Mouse (Mus musculus) limb, embryonic 14.5 days (tissue): ENCODE measurements at regions not wholly inside any gene's neighbourhood (a gene's known extent, or its start where the extent isn't known, plus 50 kb on each side); places are given as distances from the start of the nearest gene placed in this dataset.

Experiments used
- ATAC-seq: fragments of 200-750 bp; cut with Nextera tagmentation; 2 replicates; pipeline ENCODE4 v1.8.0; 2017; ENCODE audit warnings: low read depth, moderate number of reproducible peaks, moderate TSS enrichment; ENCODE audit not compliant: low FRiP score
- DNase-seq: peaks from one replicate; pipeline ENCODE4 v3.0.0-alpha.2; 2015; ENCODE audit warnings: low spot score
- H3K27ac ChIP-seq: fragments of 300-500 bp; sonication (generic); replicated peaks from 2 replicates; pipeline ENCODE4 v1.5.1; 2014; ENCODE audit warnings: low read depth, mild to moderate bottlenecking, low read length, moderate library complexity, mixed read lengths
- H3K27me3 ChIP-seq: fragments of 300-500 bp; sonication (generic); 2 replicates; pipeline ENCODE4 v1.6.1; 2014; ENCODE audit warnings: low read length, mixed read lengths; ENCODE audit not compliant: control insufficient read depth, insufficient read depth
- H3K36me3 ChIP-seq: fragments of 300-500 bp; sonication (generic); 2 replicates; pipeline ENCODE4 v1.6.1; 2014; ENCODE audit warnings: mild to moderate bottlenecking, low read length, moderate library complexity, mixed read lengths; ENCODE audit not compliant: control insufficient read depth, insufficient read depth
- H3K4me1 ChIP-seq: fragments of 300-500 bp; sonication (generic); 2 replicates; pipeline ENCODE4 v1.6.1; 2014; ENCODE audit warnings: antibody characterized with exemption, low read length, mixed read lengths; ENCODE audit not compliant: control insufficient read depth, insufficient read depth
- H3K4me2 ChIP-seq: fragments of 300-500 bp; sonication (generic); replicated peaks from 2 replicates; pipeline ENCODE4 v1.6.1; 2014; ENCODE audit warnings: low read depth, mild to moderate bottlenecking, low read length, moderate library complexity; ENCODE audit not compliant: severe bottlenecking
- H3K4me3 ChIP-seq: fragments of 300-500 bp; sonication (generic); replicated peaks from 2 replicates; pipeline ENCODE4 v1.5.1; 2014; ENCODE audit warnings: low read length
- H3K9ac ChIP-seq: fragments of 300-500 bp; sonication (generic); 2 replicates; pipeline ENCODE4 v1.6.1; 2014; ENCODE audit warnings: mild to moderate bottlenecking, low read depth, low read length, moderate library complexity; ENCODE audit not compliant: severe bottlenecking
- H3K9me3 ChIP-seq: fragments of 300-500 bp; sonication (generic); 2 replicates; pipeline ENCODE4 v1.6.1; 2016; ENCODE audit warnings: low read length; ENCODE audit not compliant: control insufficient read depth
- POLR2A ChIP-seq: fragments of 200-500 bp; IDR thresholded peaks from 2 replicates; pipeline ENCODE4 v1.8.0; 2012; ENCODE audit warnings: inconsistent platforms, mild to moderate bottlenecking, moderate library complexity, borderline replicate concordance; ENCODE audit not compliant: insufficient read depth, insufficient read length; ENCODE audit errors: extremely low read depth
- WGBS: fragments of 180-500 bp; shearing (Covaris S2); extraction: QIAGEN DNeasy Blood & Tissue Kit; methylation state at CpG from one replicate; pipeline ENCODE4 v1.1.7; 2014; 5-methylcytosine and 5-hydroxymethylcytosine counted together

DNA sequence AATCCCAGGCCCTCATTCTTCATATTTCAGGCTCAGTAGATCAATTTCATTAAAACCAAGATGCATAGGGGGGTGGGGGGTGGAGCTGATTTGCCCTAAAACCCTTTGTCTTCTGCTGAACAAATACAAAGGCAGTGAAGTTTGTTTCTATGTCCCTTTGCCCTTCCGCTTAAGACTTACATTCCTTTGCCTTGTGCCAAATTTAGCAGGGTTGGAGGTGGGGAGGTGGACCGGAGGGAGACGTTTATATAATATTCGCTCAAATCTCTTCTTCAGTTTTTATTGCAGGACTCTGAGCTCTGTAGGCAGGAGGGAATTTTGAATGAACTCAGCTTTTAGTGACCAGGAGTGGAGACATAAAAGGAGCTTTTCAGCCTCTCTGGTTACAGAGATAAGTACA lies 258.8 kb downstream of the Fzd1 start:
- no peak for DNase-seq
- H3K9me3 ChIP-seq = no peaks in the 10 kb centered on the region
- no peak overlapping the region for H3K27ac ChIP-seq
- H3K27me3 ChIP-seq = no peaks in the 10 kb centered on the region
- 21% methylated on average over 4 of the region's 4 CpGs for WGBS
- no peak for TF ChIP-seq POLR2A
- H3K4me2 ChIP-seq = no peak overlapping the region
- no peak overlapping the region for H3K4me3 ChIP-seq
- peaks cover 27% of the 10 kb centered on the region for H3K4me1 ChIP-seq
- H3K9ac ChIP-seq = no peak overlapping the region
- H3K36me3 ChIP-seq = no peaks in the 10 kb centered on the region
- no peak for ATAC-seq

DNA sequence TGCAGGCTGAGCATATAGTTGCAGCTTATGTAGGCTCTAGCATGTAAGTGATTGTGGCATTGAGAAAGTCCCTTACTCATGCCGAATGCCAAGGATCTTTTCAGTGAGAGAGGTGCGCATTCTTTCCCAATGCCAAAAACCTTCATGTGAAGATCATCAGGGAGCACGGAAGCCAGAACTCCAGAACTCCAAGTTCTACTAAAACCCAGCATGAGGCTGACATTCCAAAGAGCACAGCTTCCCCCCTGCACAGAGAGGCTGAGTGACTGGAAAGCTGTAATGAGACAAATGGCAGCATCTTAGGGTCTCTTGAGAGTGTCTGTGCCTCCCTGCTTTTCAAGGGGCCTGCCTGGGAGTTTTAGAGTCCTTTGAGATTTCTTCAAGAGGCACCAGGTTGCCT lies 259.4 kb downstream of the Fzd1 start:
- no peak for DNase-seq
- H3K4me3 ChIP-seq = no peak overlapping the region
- ATAC-seq = no peak
- no peak overlapping the region for H3K9ac ChIP-seq
- 72% methylated on average over 3 of the region's 3 CpGs for WGBS
- TF ChIP-seq POLR2A = no peak
- H3K4me1 ChIP-seq = peaks cover 27% of the 10 kb centered on the region
- no peaks in the 10 kb centered on the region for H3K36me3 ChIP-seq
- H3K9me3 ChIP-seq = no peaks in the 10 kb centered on the region
- H3K4me2 ChIP-seq = no peak overlapping the region
- no peak overlapping the region for H3K27ac ChIP-seq
- no peaks in the 10 kb centered on the region for H3K27me3 ChIP-seq

DNA sequence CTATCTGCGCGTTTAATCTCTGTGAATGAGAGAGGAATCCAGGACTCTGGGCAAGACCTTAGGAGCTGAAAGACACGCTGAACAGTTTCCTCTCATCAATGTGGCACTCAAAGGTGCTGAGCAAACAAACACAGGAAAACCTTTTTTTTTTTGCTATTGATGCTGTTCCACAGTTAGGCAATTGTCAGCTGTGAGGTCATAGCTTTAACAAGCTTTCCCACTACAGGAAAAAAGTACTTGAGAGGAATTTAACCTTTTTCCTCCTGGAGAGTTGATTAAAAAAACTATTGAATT lies 261.0 kb downstream of the Fzd1 start:
- 0 out of 2 replicates have a peak overlapping the region, but pooled peaks have one; percentile 26 for H3K27ac ChIP-seq
- ATAC-seq = no peak

DNA sequence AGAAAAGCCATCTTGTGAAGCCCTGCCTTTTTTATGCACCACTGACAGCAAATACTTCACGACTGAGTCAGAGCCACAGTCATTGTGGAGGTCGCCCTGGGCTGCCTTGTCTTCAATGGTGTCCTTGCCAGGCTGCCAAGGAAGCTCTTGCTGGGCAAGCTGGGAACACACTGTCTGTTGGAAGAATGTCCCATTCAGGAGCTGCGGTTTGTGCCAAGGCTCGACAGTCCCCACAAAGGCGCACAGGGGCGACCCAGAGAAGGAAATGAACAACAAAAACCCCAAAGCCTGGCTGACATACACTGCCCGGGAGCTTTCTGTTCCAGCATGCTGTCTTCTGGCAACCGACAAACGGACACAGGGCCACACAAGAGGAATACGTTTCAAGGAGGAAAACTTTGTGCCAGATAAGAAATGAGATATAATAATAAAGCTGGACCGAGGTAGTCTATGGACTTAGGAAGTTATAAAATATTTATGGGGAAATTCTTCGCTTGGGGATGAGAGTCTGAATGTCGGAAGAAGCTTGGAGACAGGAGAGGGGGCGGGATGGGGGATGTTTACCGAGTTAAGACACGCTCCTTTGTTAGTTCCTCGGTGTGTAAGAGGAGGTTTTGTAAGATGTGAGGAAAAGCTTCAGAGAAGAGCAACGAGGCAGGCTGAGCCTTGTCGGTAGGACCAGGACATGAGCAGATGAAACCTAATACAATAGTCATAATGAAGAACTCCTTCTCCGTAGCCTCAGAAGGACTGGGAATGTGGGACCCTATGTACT lies 261.5 kb downstream of the Fzd1 start:
- DNase-seq (no peak), ATAC-seq (no peak)
- Histone ChIP-seq H3K4me3 (no peak overlapping the region), H3K27ac (peak overlapping the region; percentile 26; the same call in 1 of the 2 replicates), H3K9ac (no peak overlapping the region), H3K4me2 (peak overlapping the region; percentile 15; the same call in 1 of the 2 replicates), H3K36me3 (no peaks in the 10 kb centered on the region), H3K4me1 (peaks cover 27% of the 10 kb centered on the region), H3K27me3 (no peaks in the 10 kb centered on the region), H3K9me3 (no peaks in the 10 kb centered on the region)
- TF ChIP-seq POLR2A = no peak
- WGBS = 32% methylated on average over 20 of the region's 20 CpGs

More for the DNA sequence above, 261.0 kb downstream of the Fzd1 start:
- H3K36me3 ChIP-seq = no peaks in the 10 kb centered on the region
- H3K27me3 ChIP-seq = no peaks in the 10 kb centered on the region
- no peak overlapping the region for H3K4me3 ChIP-seq
- no peak for DNase-seq
- 42% methylated on average over 3 of the region's 3 CpGs for WGBS
- H3K4me1 ChIP-seq = peaks cover 27% of the 10 kb centered on the region
- peak overlapping the region; percentile 15; the same call in 1 of the 2 replicates for H3K4me2 ChIP-seq
- H3K9me3 ChIP-seq = no peaks in the 10 kb centered on the region
- no peak for TF ChIP-seq POLR2A
- H3K9ac ChIP-seq = no peak overlapping the region

DNA sequence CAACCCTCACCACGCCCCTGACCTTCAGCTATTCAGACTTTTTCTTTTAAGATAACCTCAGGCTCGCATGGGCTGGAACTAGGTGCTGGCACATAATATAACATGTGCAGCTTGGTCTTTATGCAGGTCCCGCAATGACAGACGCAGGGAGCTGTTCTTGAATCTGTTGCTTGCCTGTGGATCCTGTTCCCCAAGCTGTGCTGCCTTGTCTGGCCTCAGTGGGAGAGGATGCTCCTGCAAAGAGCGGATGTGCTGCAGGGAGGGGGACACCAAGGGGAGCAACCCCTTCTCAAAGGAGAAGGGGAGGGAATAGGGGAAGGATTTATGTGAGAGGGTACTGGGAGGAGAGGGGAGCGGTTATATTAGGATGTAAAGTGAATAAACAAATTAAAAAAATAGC lies 262.4 kb downstream of the Fzd1 start:
- Histone ChIP-seq H3K9ac (no peak overlapping the region), H3K4me3 (no peak overlapping the region), H3K27me3 (no peaks in the 10 kb centered on the region), H3K36me3 (no peaks in the 10 kb centered on the region), H3K4me1 (peaks cover 27% of the 10 kb centered on the region), H3K4me2 (no peak overlapping the region), H3K9me3 (no peaks in the 10 kb centered on the region), H3K27ac (no peak overlapping the region)
- DNase-seq (no peak), ATAC-seq (no peak)
- no peak for TF ChIP-seq POLR2A
- WGBS = 67% methylated on average over 6 of the region's 6 CpGs
